Mouse (Mus musculus) kidney, adult 18-20 months (tissue): ENCODE measurements around the gene Nxn.

Experiments used
- DNase-seq: peaks from one replicate; pipeline ENCODE4 v3.0.0; 2021

Gene Nxn

GRCm38 (mm10) chr11:76328084-76328483 is 70.9 kb downstream of the Nxn start:
- no peak for DNase-seq

- DNase-seq = no peak
These were observed 72.3 kb downstream of the Nxn start for GRCm38 (mm10) chr11:76326672-76327071.

- DNase-seq = no peak
These were observed 72.9 kb downstream of the Nxn start for GRCm38 (mm10) chr11:76326051-76326450.

- DNase-seq = no peak
These were observed 74.1 kb downstream of the Nxn start for GRCm38 (mm10) chr11:76324801-76325200.

GRCm38 (mm10) chr11:76324207-76324606 is 74.7 kb downstream of the Nxn start:
- no peak for DNase-seq

- no peak for DNase-seq
These were observed 76.0 kb downstream of the Nxn start for GRCm38 (mm10) chr11:76322939-76323338.

GRCm38 (mm10) chr11:76322081-76322480 is 76.9 kb downstream of the Nxn start:
- no peak for DNase-seq

- no peak for DNase-seq
These were observed 78.5 kb downstream of the Nxn start for GRCm38 (mm10) chr11:76320475-76320874.

- no peak for DNase-seq
These were observed 79.1 kb downstream of the Nxn start for GRCm38 (mm10) chr11:76319714-76320435.

GRCm38 (mm10) chr11:76317904-76318303 is 81.0 kb downstream of the Nxn start:
- no peak for DNase-seq

- DNase-seq = no peak
These were observed 83.0 kb downstream of the Nxn start for GRCm38 (mm10) chr11:76315785-76316444.

GRCm38 (mm10) chr11:76314741-76315140 is 84.2 kb downstream of the Nxn start:
- no peak for DNase-seq

- DNase-seq = no peak
These were observed 84.8 kb downstream of the Nxn start for GRCm38 (mm10) chr11:76314140-76314539.

- no peak for DNase-seq
These were observed 86.1 kb downstream of the Nxn start for GRCm38 (mm10) chr11:76312805-76313204.

- no peak for DNase-seq
These were observed 87.5 kb downstream of the Nxn start for GRCm38 (mm10) chr11:76311224-76312000.

- no peak for DNase-seq
These were observed 89.1 kb downstream of the Nxn start for GRCm38 (mm10) chr11:76309868-76310267.

- no peak for DNase-seq
These were observed 89.9 kb downstream of the Nxn start for GRCm38 (mm10) chr11:76309072-76309471.

- DNase-seq = no peak
These were observed 92.2 kb downstream of the Nxn start for GRCm38 (mm10) chr11:76306769-76307168.

- no peak for DNase-seq
These were observed 93.4 kb downstream of the Nxn start for GRCm38 (mm10) chr11:76305571-76305970.

GRCm38 (mm10) chr11:76303368-76303767 is 95.6 kb downstream of the Nxn start:
- no peak for DNase-seq

- no peak for DNase-seq
These were observed 98.1 kb downstream of the Nxn start for GRCm38 (mm10) chr11:76300862-76301261.

- no peak for DNase-seq
These were observed 100.4 kb downstream of the Nxn start for GRCm38 (mm10) chr11:76298457-76299000.

GRCm38 (mm10) chr11:76297252-76297651 is 101.7 kb downstream of the Nxn start:
- DNase-seq = no peak

GRCm38 (mm10) chr11:76294836-76295235 is 104.1 kb downstream of the Nxn start:
- DNase-seq = no peak
